Mouse (Mus musculus) bone marrow, adult 2 months (tissue): Measurements from ENCODE around the gene Sh3rf1. TPM values are rescaled to one million over a fixed set of nuclear protein-coding genes. Genes with fewer than 3 reads are reported as not detected.
A peak's percentile ranks its signal among the peaks of the same experiment; 100 is the strongest.

Experiments used
- H3K27ac ChIP-seq: fragments of 200-500 bp; 2 replicates; pipeline ENCODE4 v1.5.1; 2012; ENCODE audit warnings: low read depth, mild to moderate bottlenecking, control low read depth, inconsistent platforms, low read length; ENCODE audit not compliant: control insufficient read depth, poor library complexity, insufficient read depth
- H3K4me1 ChIP-seq: fragments of 200-500 bp; 2 replicates; pipeline ENCODE4 v1.6.1; 2011; ENCODE audit warnings: low read length; ENCODE audit not compliant: control insufficient read depth, insufficient read depth
- H3K4me3 ChIP-seq: fragments of 200-500 bp; replicated peaks from 2 replicates; pipeline ENCODE3; 2011; ENCODE audit warnings: mild to moderate bottlenecking, low read depth, low read length, control low read depth; ENCODE audit not compliant: control insufficient read depth
- CTCF ChIP-seq: fragments of 200-500 bp; IDR thresholded peaks from 2 replicates; pipeline ENCODE4 v1.5.1; 2011; ENCODE audit warnings: low read length, control low read depth; ENCODE audit not compliant: control insufficient read depth, insufficient read depth
- POLR2A ChIP-seq: fragments of 200-500 bp; IDR thresholded peaks from 2 replicates; pipeline ENCODE4 v1.6.1; 2011; ENCODE audit warnings: low read depth, mild to moderate bottlenecking, control low read depth, low read length, borderline replicate concordance; ENCODE audit not compliant: control insufficient read depth
- WGBS: fragments of 180-500 bp; shearing (Covaris S2); methylation state at CpG from one replicate; pipeline ENCODE4 v1.1.7; 2018; 5-methylcytosine and 5-hydroxymethylcytosine counted together
- polyA plus RNA-seq: library from polyadenylated mRNA; stranded (reverse); fragments of >200 nt; gene quantifications from 2 replicates; pipeline ENCODE4 v1.2.4, GENCODE M21; 2011; ENCODE audit warnings: low replicate concordance; ENCODE audit not compliant: missing spikeins, insufficient read depth, insufficient read length

The Sh3rf1 gene
- polyA plus RNA-seq, result 1.7 and 2.4 TPM in 2 replicates

- H3K27ac ChIP-seq, result peak within 1 kb of the TSS; percentile 54; the same call in 1 of the 2 replicates
- WGBS, result under 1% methylated on average over 84 of the region's 84 CpGs
- H3K4me1 ChIP-seq, result no peaks in the 10 kb centered on the region; the same call in none of the 2 replicates
- TF ChIP-seq POLR2A (peak; percentile 46; the same call in 1 of the 2 replicates), CTCF (no peak)
- H3K4me3 ChIP-seq, result peak within 1 kb of the TSS; percentile 76
These were observed at the start of gene Sh3rf1 for GRCm38 (mm10) chr8:61223729-61224379. Gene Sh3rf1 (plus strand): TSS chr8:61223872.

GRCm38 (mm10) chr8:61173921-61174492, 49.7 kb upstream of the Sh3rf1 start:
- no peak for TF ChIP-seq CTCF
- TF ChIP-seq POLR2A, result no peak
- Histone ChIP-seq H3K27ac (no peak overlapping the region), H3K4me1 (no peaks in the 10 kb centered on the region), H3K4me3 (no peak overlapping the region)
- 81% methylated on average over 7 of the region's 7 CpGs for WGBS

- Histone ChIP-seq H3K4me1 (no peaks in the 10 kb centered on the region), H3K4me3 (no peak overlapping the region), H3K27ac (no peak overlapping the region)
- TF ChIP-seq POLR2A, result no peak
- TF ChIP-seq CTCF, result no peak
- WGBS, result 87% methylated on average over 2 of the region's 2 CpGs
These were observed 47.8 kb upstream of the Sh3rf1 start for GRCm38 (mm10) chr8:61175876-61176275.

- TF ChIP-seq POLR2A (no peak), CTCF (no peak)
- WGBS, result 46% methylated on average over 12 of the region's 12 CpGs
- Histone ChIP-seq H3K4me1 (no peaks in the 10 kb centered on the region), H3K27ac (no peak overlapping the region), H3K4me3 (no peak overlapping the region)
These were observed 45.7 kb upstream of the Sh3rf1 start for GRCm38 (mm10) chr8:61177680-61178593.

GRCm38 (mm10) chr8:61178594-61179140, 45.0 kb upstream of the Sh3rf1 start:
- H3K4me3 ChIP-seq, result no peak overlapping the region
- H3K27ac ChIP-seq, result no peak overlapping the region
- no peaks in the 10 kb centered on the region for H3K4me1 ChIP-seq
- no peak for TF ChIP-seq CTCF
- TF ChIP-seq POLR2A, result no peak
- 81% methylated on average over 11 of the region's 11 CpGs for WGBS

- TF ChIP-seq POLR2A (no peak), CTCF (no peak)
- WGBS, result 65% methylated on average over 2 of the region's 2 CpGs
- Histone ChIP-seq H3K4me1 (no peaks in the 10 kb centered on the region), H3K4me3 (no peak overlapping the region), H3K27ac (no peak overlapping the region)
These were observed 42.1 kb upstream of the Sh3rf1 start for GRCm38 (mm10) chr8:61181592-61181991.

GRCm38 (mm10) chr8:61182020-61182419, 41.7 kb upstream of the Sh3rf1 start:
- TF ChIP-seq POLR2A, result no peak
- no peak for TF ChIP-seq CTCF
- Histone ChIP-seq H3K4me1 (no peaks in the 10 kb centered on the region), H3K27ac (no peak overlapping the region), H3K4me3 (no peak overlapping the region)
- WGBS, result 89% methylated on average over 4 of the region's 4 CpGs
